Mouse (Mus musculus) thymus, adult 2 months (tissue): ENCODE measurements around the gene Galnt13.

ENCODE experiments used
- CTCF ChIP-seq: fragments of 200-500 bp; IDR thresholded peaks from 2 replicates; pipeline ENCODE4 v1.5.1; 2012; ENCODE audit warnings: mild to moderate bottlenecking, control low read depth, low read length, moderate library complexity, borderline replicate concordance; ENCODE audit not compliant: control insufficient read depth, poor library complexity, insufficient read depth; ENCODE audit errors: extremely low read depth
- POLR2A ChIP-seq: fragments of 200-500 bp; IDR thresholded peaks from 2 replicates; pipeline ENCODE4 v1.6.1; 2012; ENCODE audit warnings: mild to moderate bottlenecking, low read length, control low read depth, moderate library complexity; ENCODE audit not compliant: control insufficient read depth, poor library complexity, insufficient read depth; ENCODE audit errors: extremely low read depth

GRCm38 (mm10) chr2:54841245-54841644, 405.1 kb downstream of the Galnt13 start:
- no peak for TF ChIP-seq POLR2A
- TF ChIP-seq CTCF, result no peak
